Mouse (Mus musculus) olfactory bulb, adult 2 months (tissue): Measurements from ENCODE around the gene Tssk2.

ENCODE experiments used
- CTCF ChIP-seq: fragments of 200-500 bp; IDR thresholded peaks from 2 replicates; pipeline ENCODE4 v1.5.1; 2012; ENCODE audit warnings: low read depth, mild to moderate bottlenecking, low read length, moderate library complexity; ENCODE audit not compliant: insufficient read depth
- POLR2A ChIP-seq: fragments of 200-500 bp; IDR thresholded peaks from 2 replicates; pipeline ENCODE4 v1.6.1; 2012; ENCODE audit warnings: mild to moderate bottlenecking, low read depth, low read length, moderate library complexity; ENCODE audit not compliant: insufficient read depth

- TF ChIP-seq CTCF (no peak), POLR2A (no peak)
These were observed 14.3 kb upstream of the Tssk2 start for GRCm38 (mm10) chr16:17884116-17884515.
